Mouse (Mus musculus): Measurements from ENCODE around the gene Rpl5.
"Not testable (repeated sequence)": the region's sequence is repeated elsewhere in the genome, so short reads cannot be mapped to it uniquely, and the experiment has no call there.

The Rpl5 gene

GRCm38 (mm10) chr5:107901014-107901615 is 813 bp downstream of the Rpl5 start:
- DNase-seq (ENCODE audit: low spot score) = no peak

DNA sequence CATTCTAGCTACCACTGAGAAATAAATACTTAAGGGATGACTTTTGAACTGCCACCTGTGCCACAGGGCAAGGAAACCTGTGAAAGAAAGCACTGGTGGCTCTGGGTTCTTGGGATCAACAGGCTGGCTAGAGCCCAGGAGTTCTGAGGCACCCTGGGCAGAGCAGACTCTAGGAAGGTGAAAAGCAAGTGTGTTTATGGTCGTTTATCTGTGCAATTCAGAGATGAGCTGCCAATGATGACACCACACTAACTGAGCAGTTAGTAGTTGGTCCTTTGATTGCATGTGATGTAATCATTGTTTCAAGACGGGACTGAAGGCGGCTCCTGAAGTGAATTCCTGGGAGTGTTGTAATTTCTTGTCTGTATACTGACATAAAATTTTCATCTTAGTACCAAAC is 4.0 kb downstream of the Rpl5 start:
- no peak for DNase-seq (ENCODE audit: low spot score)

- DNase-seq (ENCODE audit: low spot score) = no peak
These were observed 8.3 kb downstream of the Rpl5 start for GRCm38 (mm10) chr5:107908514-107909110.

GRCm38 (mm10) chr5:107909668-107910067 is 9.4 kb downstream of the Rpl5 start:
- DNase-seq (ENCODE audit: low spot score) = no peak

DNA sequence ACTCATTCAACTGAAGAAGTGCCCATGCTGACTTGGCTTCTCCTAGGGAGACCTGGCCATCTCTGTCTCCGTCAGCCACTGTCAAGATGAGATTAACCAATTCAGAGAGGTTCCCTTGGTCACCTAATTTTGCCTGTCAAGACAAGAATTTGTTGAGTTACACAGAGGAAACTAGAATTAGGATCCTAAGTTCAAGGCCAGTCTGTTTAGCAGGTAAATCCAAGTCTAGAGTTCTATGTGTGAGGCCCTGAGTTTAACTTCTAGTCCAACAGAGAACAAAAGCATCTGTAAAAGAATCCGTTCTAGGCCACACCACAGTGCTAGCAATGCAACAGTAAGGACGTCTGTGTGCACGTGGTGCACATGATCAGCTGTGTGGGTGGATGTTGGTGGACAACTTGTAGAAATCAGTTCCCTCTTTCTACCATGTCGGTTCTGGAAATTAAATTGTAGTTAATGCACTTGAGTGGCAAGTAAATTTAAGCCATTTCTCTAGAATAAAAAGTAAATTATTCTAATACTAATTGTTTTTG is 9.8 kb downstream of the Rpl5 start:
- no peak for DNase-seq (ENCODE audit: low spot score)

GRCm38 (mm10) chr5:107911012-107911411 is 10.7 kb downstream of the Rpl5 start:
- DNase-seq (ENCODE audit: low spot score) = no peak

DNA sequence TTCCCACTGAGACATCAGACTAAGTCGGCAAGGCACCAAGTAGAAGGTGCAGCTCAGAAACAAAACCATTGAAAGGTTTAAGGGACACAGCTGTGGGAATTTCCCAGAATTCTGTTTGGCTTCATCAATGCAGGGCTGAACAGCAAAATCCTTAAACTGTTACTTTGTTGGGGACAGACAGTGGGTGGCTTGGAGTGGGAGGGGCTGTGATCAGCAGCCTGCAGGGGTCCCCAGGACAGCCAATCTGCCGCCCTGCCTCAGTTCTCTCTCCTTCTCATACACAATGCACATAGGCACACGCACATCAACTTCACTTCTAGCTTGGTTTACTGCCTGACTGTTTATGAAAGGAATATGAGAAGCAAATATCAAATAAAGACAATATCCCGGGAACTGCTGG is 15.0 kb downstream of the Rpl5 start:
- DNase-seq (ENCODE audit: low spot score) = no peak

- DNase-seq (ENCODE audit: low spot score) = peak; percentile 19
These were observed 21.3 kb downstream of the Rpl5 start for GRCm38 (mm10) chr5:107921400-107922252.

DNA sequence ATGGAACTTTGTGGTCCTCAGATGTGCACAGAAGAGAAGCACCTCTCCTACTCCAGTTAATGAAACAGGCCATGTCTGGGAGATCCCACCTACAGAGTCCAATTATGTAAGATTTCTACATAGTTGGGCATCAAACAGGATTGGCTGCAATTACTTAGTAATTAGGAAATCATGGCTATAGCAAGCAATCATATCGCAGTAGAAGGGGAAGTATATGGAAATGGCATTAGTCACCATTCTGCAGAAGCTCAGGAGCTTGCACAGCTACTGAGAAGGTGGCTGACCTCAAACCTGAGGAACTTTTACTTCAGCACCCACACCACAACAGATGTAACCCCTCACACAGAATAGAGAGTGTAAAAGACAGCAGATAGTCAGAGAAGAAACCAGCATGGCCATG is 22.5 kb downstream of the Rpl5 start:
- no peak for DNase-seq (ENCODE audit: low spot score)

- no peak for DNase-seq (ENCODE audit: low spot score)
These were observed 24.3 kb downstream of the Rpl5 start for GRCm38 (mm10) chr5:107924564-107924963.

GRCm38 (mm10) chr5:107926550-107927249 is 26.4 kb downstream of the Rpl5 start:
- DNase-seq (ENCODE audit: low spot score) = no peak

GRCm38 (mm10) chr5:107932556-107932955 is 32.3 kb downstream of the Rpl5 start:
- no peak for DNase-seq (ENCODE audit: low spot score)

DNA sequence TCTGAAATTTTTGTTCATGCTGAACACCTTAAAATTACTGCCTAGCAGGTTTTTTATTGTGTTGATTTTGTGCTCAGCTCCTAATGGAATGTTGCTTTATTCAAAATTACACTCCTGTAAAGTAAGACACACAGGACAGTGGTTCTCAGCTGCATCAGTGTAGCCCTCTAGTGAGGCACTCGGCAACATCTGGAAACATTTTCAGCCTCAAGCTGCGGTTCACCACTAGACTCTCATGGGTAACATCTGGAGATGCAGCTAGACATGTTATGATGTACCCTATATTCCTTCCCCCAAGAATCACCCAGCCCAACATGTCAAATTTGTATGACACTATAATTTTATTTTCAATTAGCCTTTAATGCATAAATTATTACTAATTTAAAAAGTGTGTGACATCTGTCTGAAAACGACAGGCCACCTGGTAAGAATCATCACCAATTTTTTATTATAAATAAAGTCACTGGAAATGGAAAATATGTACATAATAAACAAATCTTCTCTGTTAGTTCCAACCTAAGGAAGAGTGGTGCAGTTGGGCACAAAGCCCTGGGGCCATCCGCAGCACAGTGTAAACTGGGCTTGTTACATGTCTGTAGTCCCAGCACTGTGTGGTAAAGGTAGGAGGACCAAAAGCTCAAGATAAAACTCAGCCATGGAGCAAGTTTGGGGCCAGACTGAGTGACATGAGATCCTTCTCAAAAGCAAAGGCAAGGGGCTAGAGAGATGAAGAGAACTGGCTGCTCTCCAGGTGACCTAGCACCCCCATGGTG is 33.1 kb downstream of the Rpl5 start:
- DNase-seq (ENCODE audit: low spot score) = no peak

- DNase-seq (ENCODE audit: low spot score) = no peak
These were observed 34.7 kb downstream of the Rpl5 start for GRCm38 (mm10) chr5:107934770-107935543.

- DNase-seq (ENCODE audit: low spot score) = no peak
These were observed 36.5 kb downstream of the Rpl5 start for GRCm38 (mm10) chr5:107936625-107937389.

DNA sequence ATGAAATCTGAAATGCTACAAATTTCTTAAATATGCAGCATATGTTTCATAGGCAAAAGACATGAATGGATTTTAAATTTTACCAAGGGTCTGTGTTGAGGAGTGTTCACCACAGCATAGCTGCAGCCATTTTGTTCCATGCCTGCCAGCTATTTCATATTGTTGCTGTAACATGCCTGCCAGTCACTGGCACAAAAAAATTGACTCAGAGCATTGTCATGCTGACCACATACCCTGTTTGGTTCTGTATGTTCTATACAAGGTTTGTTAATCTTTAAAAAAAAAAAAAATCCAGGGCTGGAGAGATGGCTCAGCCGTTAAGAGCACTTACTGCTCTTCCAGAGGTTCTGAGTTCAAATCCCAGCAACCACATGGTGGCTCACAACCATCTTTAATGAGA is 38.2 kb downstream of the Rpl5 start:
- DNase-seq (ENCODE audit: low spot score) = not testable (repeated sequence)

DNA sequence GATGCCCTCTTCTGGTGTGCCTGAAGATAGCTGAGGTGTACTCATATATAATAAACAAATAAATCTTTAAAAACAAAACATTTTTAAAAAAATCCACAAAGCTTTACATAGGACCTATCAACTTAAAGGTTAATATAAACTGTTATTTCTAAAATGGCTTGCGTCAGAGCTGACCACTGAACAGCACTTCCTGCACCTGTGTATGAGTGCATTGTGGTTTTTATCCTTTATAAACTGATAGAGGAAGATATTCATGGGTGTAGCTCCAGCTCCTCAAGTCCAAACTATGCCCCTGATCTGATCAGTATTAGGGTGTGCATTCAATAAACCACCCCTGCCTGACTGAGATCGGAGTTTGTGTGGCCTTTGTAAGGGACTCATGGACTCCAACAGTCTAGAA is 38.6 kb downstream of the Rpl5 start:
- DNase-seq (ENCODE audit: low spot score) = no peak

DNA sequence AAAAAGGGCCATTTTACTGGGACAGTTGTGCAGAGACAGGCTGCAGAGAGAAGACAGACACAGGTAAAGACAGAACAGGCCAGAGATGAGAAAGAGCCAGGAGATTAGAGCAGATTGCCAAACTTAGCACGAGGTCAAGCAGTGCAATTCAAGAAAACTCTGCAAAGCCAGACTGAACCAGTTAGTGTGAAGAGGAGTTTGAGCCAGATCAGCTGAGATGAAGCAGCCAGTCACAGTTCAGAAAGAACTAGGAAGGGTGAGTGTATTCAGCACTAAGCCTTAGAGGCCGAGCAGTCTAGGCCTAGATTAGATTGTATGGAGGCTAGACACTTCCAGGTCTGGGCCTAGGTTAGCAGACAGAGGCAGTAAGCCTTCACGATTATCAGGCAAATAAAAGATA is 39.4 kb downstream of the Rpl5 start:
- DNase-seq (ENCODE audit: low spot score) = no peak

GRCm38 (mm10) chr5:107941222-107941621 is 40.9 kb downstream of the Rpl5 start:
- DNase-seq (ENCODE audit: low spot score) = no peak

- DNase-seq (ENCODE audit: low spot score) = no peak
These were observed 42.6 kb downstream of the Rpl5 start for GRCm38 (mm10) chr5:107942941-107943340.
